Mouse (Mus musculus) myocyte (in vitro differentiated cells): ENCODE results near the gene Trp53bp2. TPM values are rescaled to one million over a fixed set of nuclear protein-coding genes. Genes with fewer than 3 reads are reported as not detected.

Source experiments
- H3K27me3 ChIP-seq: one replicate; pipeline ENCODE4 v1.6.1; 2011; ENCODE audit not compliant: control insufficient read depth, insufficient read depth, insufficient read length
- H3K36me3 ChIP-seq: one replicate; pipeline ENCODE4 v1.6.1; 2011; ENCODE audit not compliant: control insufficient read depth, insufficient read depth
- H3K4me2 ChIP-seq: one replicate; pipeline ENCODE4 v1.6.1; 2011; ENCODE audit warnings: low read depth, control low read depth
- H3K4me3 ChIP-seq: one replicate; pipeline ENCODE4 v1.5.1; 2011; ENCODE audit warnings: mild to moderate bottlenecking, control low read depth, moderate library complexity
- H3K79me2 ChIP-seq: one replicate; pipeline ENCODE4 v1.6.1; 2011; ENCODE audit not compliant: control insufficient read depth, insufficient read depth
- H3ac ChIP-seq: one replicate; pipeline ENCODE4 v1.6.1; 2011; ENCODE audit not compliant: control insufficient read depth, insufficient read length
- CEBPB ChIP-seq: IDR thresholded peaks from 2 replicates; pipeline ENCODE4 v1.6.1; 2011; ENCODE audit warnings: mild to moderate bottlenecking, moderate library complexity; ENCODE audit not compliant: poor library complexity, insufficient read depth, severe bottlenecking
- E2F4 ChIP-seq: IDR thresholded peaks from one replicate; pipeline ENCODE4 v1.6.1; 2011; ENCODE audit warnings: mild to moderate bottlenecking, control low read depth, moderate library complexity; ENCODE audit not compliant: insufficient read depth
- MAX ChIP-seq: IDR thresholded peaks from one replicate; pipeline ENCODE4 v1.6.1; 2011; ENCODE audit warnings: low read depth, mild to moderate bottlenecking, control low read depth
- MYOD1 ChIP-seq, 3 experiments: IDR thresholded peaks; one replicate each; pipeline ENCODE4 v1.6.1; 2011; ENCODE audit warnings: control low read depth in 2 of 3, low read depth in 2 of 3, mild to moderate bottlenecking in 2 of 3, moderate library complexity in 1 of 3; ENCODE audit not compliant: insufficient read length in 2 of 3, control insufficient read depth in 1 of 3
- MYOG ChIP-seq, 3 experiments: IDR thresholded peaks; one replicate each; pipeline ENCODE4 v1.6.1; 2011; ENCODE audit warnings: control low read depth in 2 of 3, low read depth in 2 of 3, mild to moderate bottlenecking in 2 of 3; ENCODE audit not compliant: insufficient read length in 2 of 3, control insufficient read depth in 1 of 3, insufficient read depth in 1 of 3
- POLR2A ChIP-seq: IDR thresholded peaks from one replicate; pipeline ENCODE4 v1.6.1; 2011; ENCODE audit warnings: low read depth, mild to moderate bottlenecking, control low read depth, moderate library complexity; ENCODE audit not compliant: insufficient read length
- POLR2AphosphoS2 ChIP-seq: IDR thresholded peaks from one replicate; pipeline ENCODE4 v1.6.1; 2011; ENCODE audit warnings: low read depth, control low read depth; ENCODE audit not compliant: insufficient read length
- REST ChIP-seq: IDR thresholded peaks from one replicate; pipeline ENCODE4 v1.6.1; 2011; ENCODE audit warnings: mild to moderate bottlenecking, control low read depth, moderate library complexity; ENCODE audit not compliant: insufficient read depth, insufficient read length
- SRF ChIP-seq: IDR thresholded peaks from one replicate; pipeline ENCODE4 v1.6.1; 2011; ENCODE audit warnings: low read depth; ENCODE audit not compliant: control insufficient read depth, insufficient read length
- TCF12 ChIP-seq: IDR thresholded peaks from one replicate; pipeline ENCODE4 v1.6.1; 2011; ENCODE audit warnings: mild to moderate bottlenecking, control low read depth; ENCODE audit not compliant: poor library complexity, insufficient read depth, severe bottlenecking
- TCF3 ChIP-seq: IDR thresholded peaks from one replicate; pipeline ENCODE4 v1.6.1; 2011; ENCODE audit warnings: low read depth, control low read depth; ENCODE audit not compliant: insufficient read length
- USF1 ChIP-seq: IDR thresholded peaks from one replicate; pipeline ENCODE4 v1.6.1; 2011; ENCODE audit warnings: low read depth, mild to moderate bottlenecking, control low read depth, moderate library complexity
- polyA plus RNA-seq: library from polyadenylated mRNA; unstranded; fragments of >200 nt; fragmentation: generic; extraction: Trizol; gene quantifications from one replicate; pipeline ENCODE4 v1.2.1, GENCODE M21; 2012; ENCODE audit warnings: missing spikeins

The Trp53bp2 gene
- polyA plus RNA-seq, 1 experiment: 6.4 TPM

DNA sequence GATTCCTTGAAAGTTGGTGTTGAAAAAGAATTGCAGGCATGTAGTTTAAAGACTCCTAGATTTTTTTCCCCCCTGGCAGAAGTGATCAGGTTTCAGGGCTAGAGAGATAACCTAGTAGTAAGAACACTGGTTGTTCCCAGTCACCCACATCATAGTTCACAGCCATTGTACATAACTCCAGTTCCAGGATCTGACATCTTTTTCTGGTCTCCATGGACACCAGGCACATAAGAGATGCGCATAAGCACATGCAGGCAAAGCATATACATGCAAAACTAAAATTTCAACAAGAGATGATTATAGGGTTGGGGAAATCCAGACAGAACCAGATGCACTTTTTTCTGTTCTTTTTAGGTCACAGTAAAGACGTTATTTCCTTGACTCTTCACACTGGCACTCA, 46.1 kb downstream of the Trp53bp2 start:
- Histone ChIP-seq H3K4me2 (no peak overlapping the region), H3K27me3 (no peaks in the 10 kb centered on the region), H3K4me3 (no peak overlapping the region), H3K79me2 (no peaks in the 10 kb centered on the region), H3K36me3 (peaks cover 14% of the 10 kb centered on the region), H3ac (no peak overlapping the region)
- no peak for TF ChIP-seq E2F4
- TF ChIP-seq CEBPB: no peak
- no peak for TF ChIP-seq REST
- TF ChIP-seq POLR2AphosphoS2: no peak
- TF ChIP-seq TCF12: no peak
- TF ChIP-seq TCF3: no peak
- no peak for TF ChIP-seq USF1
- TF ChIP-seq SRF: no peak
- no peak for TF ChIP-seq MYOG (IDR thresholded peaks at IDR 0.05; ENCODE audit: control insufficient read depth in 1 of 3, insufficient read depth in 1 of 3, insufficient read length in 2 of 3, low read depth in 2 of 3)
- no peak for TF ChIP-seq MYOD1 (IDR thresholded peaks at IDR 0.05; ENCODE audit: control insufficient read depth in 1 of 3, insufficient read length in 2 of 3, low read depth in 2 of 3)
- no peak for TF ChIP-seq MAX
- no peak for TF ChIP-seq POLR2A

DNA sequence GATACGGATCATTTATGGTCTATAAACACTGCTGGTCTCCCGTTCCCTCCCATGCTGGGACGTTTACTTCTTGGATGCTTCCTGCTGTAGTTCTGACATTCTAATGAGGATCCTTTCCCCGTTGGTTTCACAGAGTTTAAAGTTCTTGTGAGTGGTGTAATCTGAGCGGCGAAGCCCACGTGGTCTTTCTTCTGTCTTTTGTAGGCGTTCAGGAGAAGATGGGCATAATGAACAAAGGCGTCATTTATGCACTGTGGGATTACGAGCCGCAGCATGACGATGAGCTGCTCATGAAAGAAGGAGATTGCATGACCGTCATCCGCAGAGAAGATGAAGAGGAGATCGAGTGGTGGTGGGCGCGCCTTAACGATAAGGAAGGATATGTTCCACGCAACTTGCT, 49.6 kb downstream of the Trp53bp2 start:
- H3K4me3 ChIP-seq: no peak overlapping the region
- H3ac ChIP-seq: no peak overlapping the region
- peaks cover 14% of the 10 kb centered on the region for H3K36me3 ChIP-seq
- no peak overlapping the region for H3K4me2 ChIP-seq
- H3K27me3 ChIP-seq: no peaks in the 10 kb centered on the region
- no peaks in the 10 kb centered on the region for H3K79me2 ChIP-seq
- TF ChIP-seq USF1: no peak
- no peak for TF ChIP-seq SRF
- TF ChIP-seq TCF3: no peak
- TF ChIP-seq POLR2AphosphoS2: no peak
- TF ChIP-seq E2F4: no peak
- no peak for TF ChIP-seq CEBPB
- TF ChIP-seq MYOG (IDR thresholded peaks at IDR 0.05; ENCODE audit: control insufficient read depth in 1 of 3, insufficient read depth in 1 of 3, insufficient read length in 2 of 3, low read depth in 2 of 3): no peak

DNA sequence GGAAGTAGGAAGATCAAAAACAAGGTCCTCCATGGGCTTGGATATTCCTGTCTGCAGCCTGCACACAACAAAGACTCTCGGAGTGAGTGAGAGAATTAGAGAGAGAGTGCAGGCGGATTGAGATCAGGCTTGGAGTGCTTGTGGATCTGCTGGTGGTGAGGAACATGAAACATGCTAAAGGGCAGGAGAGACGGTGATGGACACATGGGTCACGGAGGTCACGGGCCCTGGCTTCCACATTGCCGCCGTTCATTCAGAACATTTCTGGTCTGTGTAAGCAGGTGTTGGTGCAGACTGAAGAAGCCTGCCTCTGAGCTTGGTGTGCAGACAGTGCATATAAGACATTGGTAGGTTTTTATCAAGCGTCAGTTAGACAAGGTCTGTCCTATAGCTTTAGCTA, 50.5 kb downstream of the Trp53bp2 start:
- Histone ChIP-seq H3K36me3 (peaks cover 10% of the 10 kb centered on the region), H3K79me2 (no peaks in the 10 kb centered on the region)

DNA sequence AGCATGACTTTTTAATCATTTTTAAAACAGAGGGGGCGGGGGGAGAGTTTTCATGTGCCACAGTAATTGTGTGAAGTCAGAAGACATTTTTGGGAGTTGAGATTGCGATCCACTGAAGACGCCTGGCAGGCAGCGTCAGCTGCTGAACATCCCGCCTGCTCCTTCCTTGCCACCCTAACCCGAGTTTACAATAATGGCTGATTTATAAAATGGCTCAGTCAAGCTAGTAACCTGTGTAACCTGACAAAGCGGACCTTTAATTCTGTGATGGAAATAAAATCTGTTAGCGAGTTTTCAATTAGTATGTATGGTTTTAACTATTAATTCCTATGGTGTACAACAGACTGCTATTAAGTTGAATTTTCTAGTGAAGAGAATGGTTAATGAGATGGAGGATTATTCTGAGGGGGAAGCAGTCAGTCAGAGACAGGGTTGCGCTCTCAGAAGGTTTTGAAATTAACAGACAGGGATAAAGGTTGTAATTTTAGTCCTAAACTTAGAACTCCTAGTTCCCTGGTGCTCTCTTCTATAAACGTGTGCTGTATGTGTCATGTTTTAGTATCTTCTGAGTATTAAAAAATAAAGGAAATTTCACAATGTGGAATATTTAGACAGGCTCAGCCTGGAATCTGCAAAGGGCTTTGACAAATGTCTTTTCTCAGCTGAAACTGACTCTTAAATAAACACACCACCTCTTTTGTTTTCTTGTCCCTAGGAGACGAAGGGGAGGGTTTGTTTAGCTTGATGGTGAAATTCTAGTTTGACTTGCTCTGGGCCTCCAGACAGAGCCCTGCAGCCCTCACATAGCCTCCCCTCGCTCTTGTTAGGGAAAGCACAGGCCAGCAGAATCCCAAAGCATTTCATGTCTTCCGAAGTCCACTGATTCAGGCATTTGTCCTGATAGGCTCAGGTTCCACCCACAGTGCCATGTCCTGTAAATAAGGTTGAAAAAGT, 51.6 kb downstream of the Trp53bp2 start:
- Histone ChIP-seq H3K4me3 (no peak overlapping the region), H3K27me3 (no peaks in the 10 kb centered on the region), H3ac (no peak overlapping the region), H3K36me3 (peaks cover 9% of the 10 kb centered on the region), H3K79me2 (no peaks in the 10 kb centered on the region), H3K4me2 (no peak overlapping the region)
- TF ChIP-seq TCF12 (no peak), MYOG (IDR thresholded peaks at IDR 0.05; ENCODE audit: control insufficient read depth in 1 of 3, insufficient read depth in 1 of 3, insufficient read length in 2 of 3, low read depth in 2 of 3) (no peak), CEBPB (no peak), SRF (no peak)

More for the DNA sequence above, 50.5 kb downstream of the Trp53bp2 start:
- no peak overlapping the region for H3K4me2 ChIP-seq
- H3K4me3 ChIP-seq: no peak overlapping the region
- H3ac ChIP-seq: no peak overlapping the region
- TF ChIP-seq MAX (no peak), USF1 (no peak)
- no peaks in the 10 kb centered on the region for H3K27me3 ChIP-seq

DNA sequence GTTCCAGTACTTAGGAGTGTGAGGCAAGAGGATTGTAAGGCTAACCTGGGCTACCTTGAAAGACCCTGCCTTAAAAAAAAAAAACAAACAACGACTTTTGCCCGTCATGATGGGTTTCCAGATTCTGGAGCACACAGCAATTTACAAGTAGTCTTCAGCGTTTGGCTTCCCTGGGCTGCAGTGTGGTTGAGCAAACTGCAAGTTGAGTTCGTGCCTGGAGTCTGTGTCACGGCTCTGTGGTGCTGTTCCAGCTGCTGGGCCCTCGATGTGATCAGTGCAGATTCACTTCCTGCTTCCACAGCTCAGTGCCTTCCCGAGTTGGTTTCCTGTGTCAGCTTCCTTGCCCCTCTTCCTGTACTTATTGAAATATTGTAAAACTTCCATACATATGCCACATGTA, 52.3 kb downstream of the Trp53bp2 start:
- Histone ChIP-seq H3K4me2 (no peak overlapping the region), H3K36me3 (peaks cover 9% of the 10 kb centered on the region), H3K4me3 (no peak overlapping the region), H3ac (no peak overlapping the region), H3K79me2 (no peaks in the 10 kb centered on the region), H3K27me3 (no peaks in the 10 kb centered on the region)
- TF ChIP-seq TCF3: no peak
- no peak for TF ChIP-seq POLR2A
- no peak for TF ChIP-seq USF1
- no peak for TF ChIP-seq CEBPB
- TF ChIP-seq TCF12: no peak
- TF ChIP-seq MYOD1 (IDR thresholded peaks at IDR 0.05; ENCODE audit: control insufficient read depth in 1 of 3, insufficient read length in 2 of 3, low read depth in 2 of 3): no peak
- TF ChIP-seq MYOG (IDR thresholded peaks at IDR 0.05; ENCODE audit: control insufficient read depth in 1 of 3, insufficient read depth in 1 of 3, insufficient read length in 2 of 3, low read depth in 2 of 3): no peak
- TF ChIP-seq SRF: no peak
